Mouse (Mus musculus) intestine, embryonic 14.5 days (tissue): Measurements from ENCODE around the gene Rgs8. TPM values are rescaled to one million over a fixed set of nuclear protein-coding genes. Genes with fewer than 3 reads are reported as not detected.
A peak's percentile ranks its signal among the peaks of the same experiment; 100 is the strongest.

Experiments
- ATAC-seq: fragments of 200-750 bp; cut with Nextera tagmentation; replicated peaks from 2 replicates; pipeline ENCODE4 v1.8.0; 2017; ENCODE audit warnings: low read depth, moderate number of reproducible peaks, moderate TSS enrichment, moderate library complexity; ENCODE audit not compliant: low FRiP score, low TSS enrichment
- DNase-seq: peaks from one replicate; pipeline ENCODE4 v3.0.0-alpha.2; 2018; ENCODE audit warnings: low spot score
- H3K27ac ChIP-seq: fragments of 300-500 bp; sonication (generic); 2 replicates; pipeline ENCODE4 v1.5.1; 2014; ENCODE audit warnings: low read depth, mild to moderate bottlenecking, control low read depth
- H3K27me3 ChIP-seq: fragments of 300-500 bp; sonication (generic); replicated peaks from 2 replicates; pipeline ENCODE4 v1.6.1; 2014; ENCODE audit warnings: low read length, control low read depth; ENCODE audit not compliant: control insufficient read depth, insufficient read depth
- H3K36me3 ChIP-seq: fragments of 300-500 bp; sonication (generic); 2 replicates; pipeline ENCODE4 v1.6.1; 2014; ENCODE audit warnings: low read length, control low read depth; ENCODE audit not compliant: control insufficient read depth, insufficient read depth
- H3K4me1 ChIP-seq: fragments of 300-500 bp; sonication (generic); replicated peaks from 2 replicates; pipeline ENCODE4 v1.6.1; 2014; ENCODE audit warnings: low read length, control low read depth, mixed read lengths; ENCODE audit not compliant: control insufficient read depth, insufficient read depth
- H3K4me2 ChIP-seq: fragments of 300-500 bp; sonication (generic); 2 replicates; pipeline ENCODE4 v1.6.1; 2014; ENCODE audit warnings: low read length
- H3K4me3 ChIP-seq: fragments of 300-500 bp; sonication (generic); 2 replicates; pipeline ENCODE4 v1.5.1; 2014; ENCODE audit warnings: low read depth, low read length, control low read depth, mixed read lengths
- H3K9ac ChIP-seq: fragments of 300-500 bp; sonication (generic); 2 replicates; pipeline ENCODE4 v1.6.1; 2014; ENCODE audit warnings: mild to moderate bottlenecking, low read length
- H3K9me3 ChIP-seq: fragments of 300-500 bp; sonication (generic); 2 replicates; pipeline ENCODE4 v1.6.1; 2016; ENCODE audit warnings: low read length, control low read depth; ENCODE audit not compliant: control insufficient read depth
- WGBS: fragments of 180-500 bp; shearing (Covaris S2); extraction: QIAGEN DNeasy Blood & Tissue Kit; methylation state at CpG from one replicate; pipeline ENCODE4 v1.1.7; 2014; 5-methylcytosine and 5-hydroxymethylcytosine counted together
- polyA plus RNA-seq: library from polyadenylated mRNA; unstranded; fragments of >200 nt; fragmentation: Nextera tagmentation; extraction: Ambion mirVana; gene quantifications from 2 replicates; pipeline ENCODE4 v1.2.1, GENCODE M21; 2014

The Rgs8 gene
- polyA plus RNA-seq, 1 experiment from 2014 or later, result 0.04 TPM

DNA sequence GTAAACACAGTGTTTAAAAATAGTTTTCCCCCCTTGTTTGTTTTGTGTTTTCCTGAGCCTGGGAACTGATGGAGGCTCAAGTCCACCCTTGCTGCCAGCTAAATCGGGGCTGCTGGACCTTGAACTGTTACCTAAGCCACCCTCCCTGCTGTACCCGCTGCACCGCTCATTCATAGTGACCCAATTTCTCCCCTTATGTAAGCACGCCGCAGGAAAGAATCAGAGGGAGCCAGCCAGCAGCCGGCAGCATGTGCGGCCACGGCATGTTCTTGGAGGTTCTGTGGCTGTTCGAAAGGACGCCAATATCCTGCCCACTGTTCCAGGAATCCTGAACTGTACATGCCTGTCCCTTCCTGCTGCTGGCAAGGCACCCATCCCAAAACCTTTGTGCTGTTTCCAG lies 26.3 kb downstream of the Rgs8 start:
- Histone ChIP-seq H3K36me3 (no peaks in the 10 kb centered on the region), H3K4me2 (no peak overlapping the region), H3K27ac (no peak overlapping the region), H3K9me3 (no peaks in the 10 kb centered on the region), H3K27me3 (peaks cover 4% of the 10 kb centered on the region; the same call in 1 of the 2 replicates), H3K4me1 (no peaks in the 10 kb centered on the region), H3K4me3 (no peak overlapping the region), H3K9ac (no peak overlapping the region)
- WGBS, result 52% methylated on average over 10 of the region's 10 CpGs
- DNase-seq (no peak), ATAC-seq (no peak)

DNA sequence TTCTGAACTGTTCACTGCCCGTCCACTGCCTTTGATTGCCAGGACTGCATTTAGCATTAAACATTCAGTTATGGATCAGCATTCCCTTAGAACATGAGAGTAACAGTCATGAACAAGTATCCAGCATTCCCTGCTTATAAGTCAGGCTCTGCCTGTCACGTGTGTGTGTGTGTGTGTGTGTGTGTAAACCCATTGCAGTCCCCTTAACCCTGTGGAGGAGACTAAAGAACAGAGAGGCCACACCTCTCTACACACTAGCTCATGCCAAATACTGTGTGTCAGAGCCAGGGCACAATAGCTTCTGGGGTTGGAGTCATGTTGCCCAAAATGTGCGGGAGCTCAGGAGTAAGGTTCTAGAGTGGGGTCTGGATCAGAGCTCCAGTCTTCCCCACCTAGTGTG lies 26.8 kb downstream of the Rgs8 start:
- 62% methylated on average over 3 of the region's 3 CpGs for WGBS
- Histone ChIP-seq H3K27ac (no peak overlapping the region), H3K27me3 (peaks cover 4% of the 10 kb centered on the region; the same call in 1 of the 2 replicates), H3K4me3 (no peak overlapping the region), H3K4me2 (no peak overlapping the region), H3K9ac (no peak overlapping the region), H3K4me1 (no peaks in the 10 kb centered on the region), H3K9me3 (no peaks in the 10 kb centered on the region), H3K36me3 (no peaks in the 10 kb centered on the region)
- DNase-seq, result no peak
- no peak for ATAC-seq

DNA sequence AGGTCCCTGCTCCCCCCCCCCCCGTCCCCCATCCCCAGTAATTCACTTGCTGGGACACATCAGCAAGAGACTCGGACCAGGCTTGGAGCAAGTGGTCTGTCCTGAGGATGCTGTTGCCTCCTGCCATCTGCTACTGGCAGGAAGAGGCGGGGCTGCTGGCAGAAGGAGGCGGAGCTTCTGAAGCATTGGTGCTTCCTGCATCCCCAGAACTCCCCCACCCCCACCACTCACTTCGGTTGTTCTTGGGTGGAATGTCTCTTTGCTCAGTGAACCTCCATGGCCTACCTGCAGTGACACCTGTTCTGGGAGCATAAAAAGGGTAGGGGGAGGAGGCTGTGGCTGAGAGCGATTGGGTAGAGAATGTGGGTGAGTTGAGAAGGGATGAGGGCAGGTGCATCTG lies 27.5 kb downstream of the Rgs8 start:
- H3K36me3 ChIP-seq, result no peaks in the 10 kb centered on the region
- no peak for DNase-seq
- no peak overlapping the region for H3K9ac ChIP-seq
- H3K4me1 ChIP-seq, result no peaks in the 10 kb centered on the region
- no peak overlapping the region for H3K27ac ChIP-seq
- peaks cover 4% of the 10 kb centered on the region; the same call in 1 of the 2 replicates for H3K27me3 ChIP-seq
- no peak for ATAC-seq
- no peaks in the 10 kb centered on the region for H3K9me3 ChIP-seq
- H3K4me2 ChIP-seq, result no peak overlapping the region
- no peak overlapping the region for H3K4me3 ChIP-seq
- WGBS, result 58% methylated on average over 6 of the region's 6 CpGs

DNA sequence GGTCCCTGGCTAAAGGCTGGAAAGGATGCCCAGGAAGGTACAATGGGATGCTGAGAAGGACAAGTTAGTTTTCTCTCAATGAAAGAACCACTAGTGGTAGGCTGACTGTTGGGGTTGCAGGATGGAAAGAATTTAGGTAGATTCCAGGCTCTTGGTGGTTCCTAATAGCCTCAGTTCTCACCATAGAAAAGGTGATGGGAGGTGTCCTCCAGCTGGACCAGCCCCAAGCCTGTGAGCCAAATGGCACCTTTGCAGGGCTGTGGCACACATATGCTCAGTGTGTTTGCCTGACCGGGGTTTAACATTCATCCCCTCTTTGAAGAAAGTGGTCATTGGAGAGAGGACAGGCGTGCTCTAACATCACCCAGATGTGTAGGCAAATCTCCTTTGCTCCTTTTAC lies 28.2 kb downstream of the Rgs8 start:
- Histone ChIP-seq H3K27ac (no peak overlapping the region), H3K9me3 (no peaks in the 10 kb centered on the region), H3K27me3 (peaks cover 4% of the 10 kb centered on the region; the same call in 1 of the 2 replicates), H3K4me2 (no peak overlapping the region), H3K9ac (no peak overlapping the region), H3K36me3 (no peaks in the 10 kb centered on the region), H3K4me1 (no peaks in the 10 kb centered on the region), H3K4me3 (no peak overlapping the region)
- 92% methylated on average over 2 of the region's 2 CpGs for WGBS
- ATAC-seq, result no peak
- DNase-seq, result no peak

DNA sequence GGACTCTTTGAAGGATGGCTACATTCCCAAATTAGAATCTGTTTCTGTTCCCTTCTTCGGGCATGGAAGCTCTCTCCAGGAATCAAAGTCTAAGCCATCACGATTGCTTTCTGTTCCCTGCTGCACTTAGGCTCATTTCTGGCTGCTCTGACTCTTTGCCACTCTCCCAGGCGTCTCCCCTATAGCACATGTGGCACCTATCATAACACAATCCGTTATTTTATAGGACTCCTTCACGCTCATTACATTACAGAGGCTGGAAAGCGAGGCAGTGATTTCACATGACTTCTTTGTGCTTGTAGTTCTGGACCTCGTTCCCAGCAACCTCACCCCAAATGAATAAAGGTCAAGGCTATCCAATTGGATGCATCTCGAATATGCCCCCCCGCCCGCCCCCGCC lies 30.4 kb downstream of the Rgs8 start:
- Histone ChIP-seq H3K4me3 (no peak overlapping the region), H3K27me3 (0 out of 2 replicates have a peak, but pooled peaks cover 4% of the 10 kb centered on the region), H3K9ac (no peak overlapping the region), H3K9me3 (no peaks in the 10 kb centered on the region), H3K4me2 (no peak overlapping the region), H3K27ac (no peak overlapping the region), H3K4me1 (no peaks in the 10 kb centered on the region), H3K36me3 (no peaks in the 10 kb centered on the region)
- DNase-seq (no peak), ATAC-seq (no peak)
- 69% methylated on average over 11 of the region's 11 CpGs for WGBS

DNA sequence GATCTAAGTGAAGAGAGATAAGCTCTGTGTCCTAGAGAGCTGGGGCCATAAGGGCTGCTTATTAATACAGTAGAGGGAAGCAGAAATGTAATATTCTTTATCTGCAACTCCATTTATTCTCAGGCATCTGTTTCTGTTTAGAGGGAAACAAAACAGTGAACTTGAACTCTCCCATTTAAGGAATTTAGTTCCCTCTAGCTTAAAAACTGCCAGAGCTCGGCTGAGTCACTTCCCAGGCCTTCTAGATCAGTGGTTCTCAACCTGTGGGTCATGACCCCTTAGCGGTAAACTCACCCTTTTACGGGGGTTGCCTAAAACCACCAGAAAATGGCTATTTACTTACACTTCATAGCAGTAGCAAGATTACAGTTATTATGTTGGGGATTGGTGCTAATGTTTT lies 32.8 kb downstream of the Rgs8 start:
- no peak for ATAC-seq
- Histone ChIP-seq H3K4me1 (no peaks in the 10 kb centered on the region), H3K4me3 (no peak overlapping the region), H3K36me3 (no peaks in the 10 kb centered on the region), H3K27me3 (no peaks in the 10 kb centered on the region), H3K9me3 (no peaks in the 10 kb centered on the region), H3K9ac (no peak overlapping the region), H3K27ac (no peak overlapping the region), H3K4me2 (no peak overlapping the region)
- no peak for DNase-seq
- 52% methylated on average over 3 of the region's 3 CpGs for WGBS

DNA sequence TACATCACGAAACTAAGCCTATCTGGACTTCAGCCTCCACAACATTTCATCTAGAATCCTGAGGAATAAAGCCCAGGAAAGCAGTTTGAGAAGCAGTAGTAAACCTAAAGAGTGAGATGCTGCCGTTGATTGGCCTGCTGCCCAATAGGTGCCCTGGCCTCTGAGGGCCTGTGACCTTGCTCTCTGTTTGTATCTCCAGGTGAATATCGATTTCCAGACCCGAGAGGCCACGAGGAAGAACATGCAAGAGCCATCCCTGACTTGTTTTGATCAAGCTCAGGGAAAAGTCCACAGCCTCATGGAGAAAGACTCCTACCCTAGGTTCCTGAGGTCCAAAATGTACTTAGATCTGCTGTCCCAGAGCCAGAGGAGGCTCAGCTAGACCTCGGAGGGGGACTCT lies 39.7 kb downstream of the Rgs8 start:
- 73% methylated on average over 6 of the region's 6 CpGs for WGBS
- no peak overlapping the region for H3K4me2 ChIP-seq
- H3K4me1 ChIP-seq, result no peaks in the 10 kb centered on the region
- no peaks in the 10 kb centered on the region for H3K9me3 ChIP-seq
- H3K9ac ChIP-seq, result no peak overlapping the region
- no peaks in the 10 kb centered on the region for H3K36me3 ChIP-seq
- H3K4me3 ChIP-seq, result no peak overlapping the region
- DNase-seq (no peak), ATAC-seq (no peak)
- H3K27me3 ChIP-seq, result no peaks in the 10 kb centered on the region
- H3K27ac ChIP-seq, result no peak overlapping the region

DNA sequence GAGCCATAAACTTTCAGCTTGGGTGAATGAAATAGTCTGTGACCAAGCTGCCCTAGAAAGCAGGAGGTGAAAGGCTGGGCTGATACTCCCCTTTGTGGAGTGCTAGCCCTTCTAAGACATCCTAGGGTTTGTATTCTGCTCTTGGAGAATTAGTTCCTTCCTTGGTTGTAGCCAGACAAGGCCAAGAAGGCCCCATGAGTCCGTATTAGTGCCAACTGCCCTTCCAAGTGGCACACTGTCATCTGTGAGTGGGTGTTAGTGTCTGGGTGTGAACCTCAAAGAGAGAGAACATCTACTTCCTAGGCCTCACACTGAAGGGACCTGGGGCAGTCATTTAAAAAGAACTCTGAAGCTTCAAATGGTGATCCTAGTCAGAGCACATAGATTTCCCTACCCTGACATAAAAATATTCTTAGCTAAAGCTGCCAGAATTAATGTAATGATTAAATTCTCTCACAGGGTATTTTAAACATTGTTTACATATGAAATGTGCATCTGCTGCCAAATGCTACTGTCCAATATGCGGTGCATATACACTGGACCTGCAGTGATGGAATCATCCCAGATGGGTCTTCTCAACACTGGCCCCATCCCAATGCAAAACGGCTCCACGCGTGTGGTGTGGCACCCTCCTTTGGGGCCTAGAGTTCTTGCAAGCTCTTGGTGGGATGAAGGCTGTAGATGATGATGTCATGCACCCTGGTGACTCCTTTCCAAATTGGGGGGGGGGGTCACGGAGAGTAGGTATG lies 41.7 kb downstream of the Rgs8 start:
- Histone ChIP-seq H3K4me3 (no peak overlapping the region), H3K9me3 (no peaks in the 10 kb centered on the region), H3K9ac (no peak overlapping the region), H3K36me3 (no peaks in the 10 kb centered on the region), H3K27ac (no peak overlapping the region), H3K27me3 (no peaks in the 10 kb centered on the region), H3K4me2 (no peak overlapping the region), H3K4me1 (no peaks in the 10 kb centered on the region)
- DNase-seq (no peak), ATAC-seq (0 out of 2 replicates have a peak, but pooled peaks have one; percentile 62)
- WGBS, result 65% methylated on average over 6 of the region's 6 CpGs

DNA sequence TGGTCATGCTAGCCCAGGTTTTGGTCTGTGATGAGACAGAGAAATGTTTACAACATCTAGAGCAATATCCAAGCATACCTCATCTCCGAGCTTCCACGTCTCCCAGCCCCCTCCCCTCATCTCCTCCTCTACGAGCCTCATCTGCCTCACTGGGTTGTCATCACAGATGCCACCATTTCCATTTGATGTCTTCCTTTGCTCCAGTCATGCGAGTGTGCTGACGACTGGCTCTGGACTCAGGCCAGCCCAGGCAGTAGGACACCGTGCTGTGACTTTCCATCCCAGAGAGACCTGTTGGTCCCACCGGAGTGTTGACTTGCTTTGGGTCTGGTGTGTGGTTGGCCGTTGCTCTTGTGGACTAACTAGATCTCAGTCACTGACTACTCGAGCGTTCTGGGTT lies 42.6 kb downstream of the Rgs8 start:
- Histone ChIP-seq H3K4me2 (no peak overlapping the region), H3K27me3 (no peaks in the 10 kb centered on the region), H3K4me3 (no peak overlapping the region), H3K27ac (no peak overlapping the region), H3K36me3 (no peaks in the 10 kb centered on the region), H3K9ac (no peak overlapping the region), H3K4me1 (no peaks in the 10 kb centered on the region), H3K9me3 (no peaks in the 10 kb centered on the region)
- no peak for ATAC-seq
- DNase-seq, result no peak
- 90% methylated on average over 10 of the region's 10 CpGs for WGBS
